15 mouse cellular contexts compared by ENCODE assay signal in genomic region chr14:32507216-32507615, GRCm38 (mm10). TPM values are rescaled to one million over a fixed set of nuclear protein-coding genes. Genes with fewer than 3 reads are reported as not detected.
"Had no signal": no experiment of that assay in that cellular context is flagged by ENCODE, and none has a peak within 500 bp of the region (broad histone marks: within the 10 kb centered on the region; RNA-seq: fewer than 3 reads in every experiment).

No protein-coding gene starts in this region.

- DNase-seq: kidney, adult 9 months; kidney, postnatal 36 days; layer of hippocampus, adult 9-11 months; layer of hippocampus, postnatal 36 days; lung, embryonic 14.5 days; lung, postnatal 10 days; thymus, postnatal 14 days had no signal

- H3K36me3 ChIP-seq: limb, embryonic 10.5 days; liver, embryonic 12.5 days; midbrain, embryonic 12.5 days had no signal

- H3K4me1 ChIP-seq: midbrain, embryonic 12.5 days had no signal

- H3K27ac ChIP-seq: kidney, postnatal 0 days; limb, embryonic 10.5 days; liver, embryonic 12.5 days; macrophage; midbrain, embryonic 12.5 days had no signal

- H3K9me3 ChIP-seq: limb, embryonic 10.5 days; liver, embryonic 12.5 days; midbrain, embryonic 12.5 days had no signal

- H3K4me3 ChIP-seq: limb, embryonic 10.5 days; liver, embryonic 12.5 days; midbrain, embryonic 12.5 days had no signal

- H3K9ac ChIP-seq: liver, embryonic 12.5 days; lung, embryonic 14.5 days; midbrain, embryonic 12.5 days had no signal

RNA-seq across cellular contexts. Expression of gene Chat, which starts 41.4 kb away (rescaled TPM):
- total RNA-seq: layer of hippocampus, adult 18-20 months; layer of hippocampus, postnatal 36 days; megakaryocyte-erythroid progenitor cell, adult 5-6 weeks had no signal
- polyA plus RNA-seq: kidney, postnatal 0 days; limb, embryonic 10.5 days; liver, embryonic 12.5 days; liver, embryonic 16.5 days; lung, embryonic 14.5 days; macrophage had no signal

RNA-seq across cellular contexts. Expression of gene Slc18a3, which starts 42.6 kb away (rescaled TPM):
- total RNA-seq: layer of hippocampus, adult 18-20 months; layer of hippocampus, postnatal 36 days; megakaryocyte-erythroid progenitor cell, adult 5-6 weeks had no signal
- polyA plus RNA-seq: kidney, postnatal 0 days; limb, embryonic 10.5 days; macrophage had no signal
